Mouse (Mus musculus) gastrocnemius, adult 2 months (tissue): ENCODE data around the gene Zfp658. TPM values are rescaled to one million over a fixed set of nuclear protein-coding genes. Genes with fewer than 3 reads are reported as not detected.

Experiments
- DNase-seq: peaks from one replicate; pipeline ENCODE4 v3.0.0; 2022
- H3K27ac ChIP-seq: fragments of 200-600 bp; 2 replicates; pipeline ENCODE4 v1.8.1; 2022; ENCODE audit warnings: mild to moderate bottlenecking
- H3K4me3 ChIP-seq: fragments of 200-600 bp; 2 replicates; pipeline ENCODE4 v1.8.1; 2022; ENCODE audit warnings: mild to moderate bottlenecking, moderate library complexity
- CTCF ChIP-seq: fragments of 200-600 bp; IDR thresholded peaks from 2 replicates; pipeline ENCODE4 v1.8.1; 2022; ENCODE audit warnings: antibody characterized with exemption, mild to moderate bottlenecking, moderate library complexity
- intact Hi-C: fragments of 180-260 bp; cut with DNase I; formaldehyde crosslinking; loops from one replicate; pipeline ENCODE4 v1.15.1; 2025
- total RNA-seq, 2 experiments: library from RNA; stranded (reverse); gene quantifications; 2 replicates each; pipeline ENCODE4 v1.2.3; 2021

Gene Zfp658
- total RNA-seq, 2 experiments from 2014 or later: 0.36 to 0.43 TPM

- intact Hi-C loops: no loop called here
- DNase-seq: peak; percentile 47
Observed at GRCm38 (mm10) chr7:43606896-43607742, 45.1 kb downstream of the Zfp658 start, which contains the start of gene Zfp819. Zfp819 (plus strand) TSS chr7:43607169.

GRCm38 (mm10) chr7:43607743-43608287 lies 45.8 kb downstream of the Zfp658 start:
- Histone ChIP-seq H3K4me3 (no peak overlapping the region), H3K27ac (no peak overlapping the region)
- intact Hi-C loops: no loop called here
- no peak for DNase-seq
- TF ChIP-seq CTCF: no peak

More at GRCm38 (mm10) chr7:43606896-43607742, 45.1 kb downstream of the Zfp658 start, which contains the start of gene Zfp819:
- H3K4me3 ChIP-seq: peak within 1 kb of the TSS; percentile 65
- no peak for TF ChIP-seq CTCF
- no peak within 1 kb of the TSS for H3K27ac ChIP-seq

- Histone ChIP-seq H3K27ac (no peak overlapping the region), H3K4me3 (no peak overlapping the region)
- TF ChIP-seq CTCF: no peak
- intact Hi-C loops: no loop called here
- DNase-seq: no peak
Observed at GRCm38 (mm10) chr7:43608316-43608824, 46.3 kb downstream of the Zfp658 start.

GRCm38 (mm10) chr7:43613816-43614551 lies 51.9 kb downstream of the Zfp658 start:
- intact Hi-C loops: no loop called here
- no peak overlapping the region for H3K4me3 ChIP-seq
- H3K27ac ChIP-seq: no peak overlapping the region
- TF ChIP-seq CTCF: no peak
- no peak for DNase-seq

GRCm38 (mm10) chr7:43622927-43623326 lies 60.9 kb downstream of the Zfp658 start:
- TF ChIP-seq CTCF: no peak
- DNase-seq: no peak
- no peak overlapping the region for H3K4me3 ChIP-seq
- intact Hi-C loops: no loop called here
- no peak overlapping the region for H3K27ac ChIP-seq

GRCm38 (mm10) chr7:43623819-43624218 lies 61.8 kb downstream of the Zfp658 start:
- TF ChIP-seq CTCF: no peak
- Histone ChIP-seq H3K27ac (no peak overlapping the region), H3K4me3 (no peak overlapping the region)
- intact Hi-C loops: no loop called here
- DNase-seq: no peak

Other genes with a start within 250 kb of the Zfp658 start
- gene Zfp715, start 249.0 kb upstream of the Zfp658 start, total RNA-seq: 1 to 10 TPM; 6.6 to 8.3 TPM
- not detected for gene Siglecf, start 210.9 kb upstream of the Zfp658 start, total RNA-seq
- gene Siglecg, start 154.1 kb upstream of the Zfp658 start, total RNA-seq: not detected
- not detected for gene Lim2, start 134.6 kb upstream of the Zfp658 start, total RNA-seq
- gene Nkg7, start 125.2 kb upstream of the Zfp658 start, total RNA-seq: not detected
- not detected for gene Cldnd2, start 121.5 kb upstream of the Zfp658 start, total RNA-seq
- 100 to 1,000 TPM; 221 to 447 TPM for gene Etfb, start 118.2 kb upstream of the Zfp658 start, total RNA-seq
- gene Gm45233, start 118.1 kb upstream of the Zfp658 start, total RNA-seq: 1 to 10 TPM in 1 of 2 experiments, under 1 TPM in 1; 0.45 to 1.2 TPM
- gene Vsig10l, start 99.1 kb upstream of the Zfp658 start, total RNA-seq: 1 to 10 TPM; 1.7 to 2.3 TPM
- under 1 TPM; 0.20 to 0.28 TPM for gene Iglon5, start 72.2 kb upstream of the Zfp658 start, total RNA-seq
- gene 4931406B18Rik, start 56.3 kb upstream of the Zfp658 start, total RNA-seq: not detected
- gene Cd33, start 17.8 kb upstream of the Zfp658 start, total RNA-seq: 1 to 10 TPM; 1.4 TPM
- 1 to 10 TPM; 3.1 to 4.9 TPM for gene Zfp719, start 17.4 kb downstream of the Zfp658 start, total RNA-seq
- not detected for gene Zfp819, start 44.9 kb downstream of the Zfp658 start, total RNA-seq
- not detected for gene Ceacam18, start 72.5 kb downstream of the Zfp658 start, total RNA-seq
- 1 to 10 TPM in 1 of 2 experiments, under 1 TPM in 1; 0.26 to 1.0 TPM for gene Siglece, start 97.9 kb downstream of the Zfp658 start, total RNA-seq
- gene Ctu1, start 109.8 kb downstream of the Zfp658 start, total RNA-seq: 1 to 10 TPM; 1.8 to 2.9 TPM
- gene Klk14, start 128.2 kb downstream of the Zfp658 start, total RNA-seq: not detected
- under 1 TPM in 1 of 2 experiments, not detected in 1; 0.22 TPM for gene Klk13, start 150.3 kb downstream of the Zfp658 start, total RNA-seq
- gene Klk12, start 206.6 kb downstream of the Zfp658 start, total RNA-seq: not detected
- gene Klk11, start 212.3 kb downstream of the Zfp658 start, total RNA-seq: under 1 TPM in 1 of 2 experiments, not detected in 1; 0.41 TPM
- 1 to 10 TPM in 1 of 2 experiments, under 1 TPM in 1; 0.69 to 1.4 TPM for gene Klk10, start 218.8 kb downstream of the Zfp658 start, total RNA-seq
- gene Klk9, start 229.6 kb downstream of the Zfp658 start, total RNA-seq: not detected
- 1 to 10 TPM; 1.7 to 2.5 TPM for gene Klk8, start 235.3 kb downstream of the Zfp658 start, total RNA-seq
- gene Klk7, start 249.0 kb downstream of the Zfp658 start, total RNA-seq: not detected